Mouse (Mus musculus) midbrain, embryonic 10.5 days (tissue): ENCODE measurements around the gene Tbx6. TPM values are rescaled to one million over a fixed set of nuclear protein-coding genes. Genes with fewer than 3 reads are reported as not detected.

Experiments used
- DNase-seq: peaks from one replicate; pipeline ENCODE4 v3.0.0-alpha.2; 2017; ENCODE audit warnings: low spot score
- H3K27ac ChIP-seq: fragments of 300-500 bp; sonication (generic); replicated peaks from 2 replicates; pipeline ENCODE4 v1.5.1; 2016; ENCODE audit warnings: mild to moderate bottlenecking
- H3K27me3 ChIP-seq: fragments of 300-500 bp; sonication (generic); 2 replicates; pipeline ENCODE4 v1.6.1; 2016; ENCODE audit warnings: low read depth, mild to moderate bottlenecking; ENCODE audit not compliant: poor library complexity, severe bottlenecking
- H3K36me3 ChIP-seq: fragments of 300-500 bp; sonication (generic); 2 replicates; pipeline ENCODE4 v1.6.1; 2016; ENCODE audit warnings: mild to moderate bottlenecking, moderate library complexity
- H3K4me1 ChIP-seq: fragments of 300-500 bp; sonication (generic); 2 replicates; pipeline ENCODE4 v1.6.1; 2016
- H3K4me3 ChIP-seq: fragments of 300-500 bp; sonication (generic); 2 replicates; pipeline ENCODE4 v1.5.1; 2016; ENCODE audit warnings: mild to moderate bottlenecking, moderate library complexity
- H3K9me3 ChIP-seq: fragments of 300-500 bp; sonication (generic); replicated peaks from 2 replicates; pipeline ENCODE4 v1.6.1; 2016; ENCODE audit warnings: mild to moderate bottlenecking
- WGBS: fragments of 180-500 bp; shearing (Covaris S2); methylation state at CpG from one replicate; pipeline ENCODE4 v1.1.7; 2016; 5-methylcytosine and 5-hydroxymethylcytosine counted together
- polyA plus RNA-seq: library from polyadenylated mRNA; unstranded; fragments of >200 nt; fragmentation: Nextera tagmentation; extraction: Ambion mirVana; gene quantifications from 2 replicates; pipeline ENCODE4 v1.2.1, GENCODE M21; 2016

Gene Tbx6
- polyA plus RNA-seq, 1 experiment from 2014 or later: 0.64 TPM

- Histone ChIP-seq H3K27ac (peak overlapping the region; percentile 97), H3K9me3 (no peaks in the 10 kb centered on the region), H3K36me3 (peaks cover 73% of the 10 kb centered on the region), H3K27me3 (no peaks in the 10 kb centered on the region), H3K4me1 (peaks cover 50% of the 10 kb centered on the region), H3K4me3 (peak overlapping the region; percentile 96)
- WGBS: under 1% methylated on average over 32 of the region's 36 CpGs
- peak; percentile 97 for DNase-seq
Measured at GRCm38 (mm10) chr7:126799050-126799467, 17.8 kb downstream of the Tbx6 start.

GRCm38 (mm10) chr7:126799468-126800268, 18.4 kb downstream of the Tbx6 start:
- under 1% methylated on average over 38 of the region's 38 CpGs for WGBS
- H3K27ac ChIP-seq: peak overlapping the region; percentile 97
- peak overlapping the region; percentile 96 for H3K4me3 ChIP-seq
- H3K27me3 ChIP-seq: no peaks in the 10 kb centered on the region
- H3K9me3 ChIP-seq: no peaks in the 10 kb centered on the region
- DNase-seq: no peak
- H3K4me1 ChIP-seq: peaks cover 50% of the 10 kb centered on the region
- H3K36me3 ChIP-seq: peaks cover 73% of the 10 kb centered on the region

GRCm38 (mm10) chr7:126800269-126801056, 19.2 kb downstream of the Tbx6 start:
- DNase-seq: no peak
- peaks cover 72% of the 10 kb centered on the region for H3K36me3 ChIP-seq
- 44% methylated on average over 5 of the region's 5 CpGs for WGBS

GRCm38 (mm10) chr7:126801057-126801422, 19.8 kb downstream of the Tbx6 start:
- WGBS: 95% methylated on average over 16 of the region's 16 CpGs
- Histone ChIP-seq H3K9me3 (no peaks in the 10 kb centered on the region), H3K4me3 (no peak overlapping the region), H3K27me3 (no peaks in the 10 kb centered on the region), H3K4me1 (peaks cover 42% of the 10 kb centered on the region), H3K27ac (peak overlapping the region; percentile 97), H3K36me3 (peaks cover 72% of the 10 kb centered on the region)
- no peak for DNase-seq

More at GRCm38 (mm10) chr7:126800269-126801056, 19.2 kb downstream of the Tbx6 start:
- Histone ChIP-seq H3K9me3 (no peaks in the 10 kb centered on the region), H3K4me3 (peak overlapping the region; percentile 96), H3K4me1 (peaks cover 47% of the 10 kb centered on the region), H3K27me3 (no peaks in the 10 kb centered on the region), H3K27ac (peak overlapping the region; percentile 97)

- H3K4me1 ChIP-seq: peaks cover 33% of the 10 kb centered on the region
- H3K4me3 ChIP-seq: no peak overlapping the region
- no peaks in the 10 kb centered on the region for H3K9me3 ChIP-seq
- DNase-seq: no peak
- H3K27me3 ChIP-seq: no peaks in the 10 kb centered on the region
- peaks cover 72% of the 10 kb centered on the region for H3K36me3 ChIP-seq
- H3K27ac ChIP-seq: no peak overlapping the region
- 89% methylated on average over 11 of the region's 11 CpGs for WGBS
Measured at GRCm38 (mm10) chr7:126802134-126802889, 21.0 kb downstream of the Tbx6 start.

- peaks cover 70% of the 10 kb centered on the region for H3K36me3 ChIP-seq
- H3K27me3 ChIP-seq: no peaks in the 10 kb centered on the region
- WGBS: 93% methylated on average over 6 of the region's 6 CpGs
- peaks cover 33% of the 10 kb centered on the region for H3K4me1 ChIP-seq
- DNase-seq: no peak
- H3K27ac ChIP-seq: no peak overlapping the region
- no peak overlapping the region for H3K4me3 ChIP-seq
- no peaks in the 10 kb centered on the region for H3K9me3 ChIP-seq
Measured at GRCm38 (mm10) chr7:126803181-126803580, 21.9 kb downstream of the Tbx6 start.

GRCm38 (mm10) chr7:126803751-126804150, 22.5 kb downstream of the Tbx6 start:
- H3K36me3 ChIP-seq: peaks cover 70% of the 10 kb centered on the region
- no peak for DNase-seq
- no peak overlapping the region for H3K27ac ChIP-seq
- peaks cover 36% of the 10 kb centered on the region for H3K4me1 ChIP-seq
- H3K27me3 ChIP-seq: no peaks in the 10 kb centered on the region
- no peak overlapping the region for H3K4me3 ChIP-seq
- H3K9me3 ChIP-seq: no peaks in the 10 kb centered on the region

GRCm38 (mm10) chr7:126806956-126807355, 25.7 kb downstream of the Tbx6 start:
- peak overlapping the region; percentile 71; the same call in 1 of the 2 replicates for H3K4me3 ChIP-seq
- 92% methylated on average over 6 of the region's 6 CpGs for WGBS

GRCm38 (mm10) chr7:126807405-126807804, 26.1 kb downstream of the Tbx6 start:
- H3K36me3 ChIP-seq: peaks cover 52% of the 10 kb centered on the region
- no peak for DNase-seq
- H3K9me3 ChIP-seq: no peaks in the 10 kb centered on the region
- H3K4me3 ChIP-seq: peak overlapping the region; percentile 71
- peaks cover 29% of the 10 kb centered on the region for H3K4me1 ChIP-seq
- peak overlapping the region; percentile 94 for H3K27ac ChIP-seq
- WGBS: 85% methylated on average over 4 of the region's 4 CpGs
- no peaks in the 10 kb centered on the region for H3K27me3 ChIP-seq

More at GRCm38 (mm10) chr7:126806956-126807355, 25.7 kb downstream of the Tbx6 start:
- H3K9me3 ChIP-seq: no peaks in the 10 kb centered on the region
- no peak overlapping the region for H3K27ac ChIP-seq
- no peaks in the 10 kb centered on the region for H3K27me3 ChIP-seq
- H3K36me3 ChIP-seq: peaks cover 56% of the 10 kb centered on the region
- H3K4me1 ChIP-seq: peaks cover 29% of the 10 kb centered on the region
- DNase-seq: no peak

- Histone ChIP-seq H3K9me3 (no peaks in the 10 kb centered on the region), H3K27ac (peak overlapping the region; percentile 94), H3K36me3 (peaks cover 37% of the 10 kb centered on the region), H3K4me3 (peak overlapping the region; percentile 71), H3K27me3 (no peaks in the 10 kb centered on the region), H3K4me1 (peaks cover 30% of the 10 kb centered on the region)
- peak; percentile 91 for DNase-seq
- WGBS: under 1% methylated on average over 43 of the region's 43 CpGs
Measured at GRCm38 (mm10) chr7:126808703-126809455, 27.6 kb downstream of the Tbx6 start.

- no peak for DNase-seq
- WGBS: 70% methylated on average over 5 of the region's 5 CpGs
- Histone ChIP-seq H3K27me3 (no peaks in the 10 kb centered on the region), H3K4me1 (peaks cover 31% of the 10 kb centered on the region), H3K9me3 (no peaks in the 10 kb centered on the region), H3K27ac (peak overlapping the region; percentile 94), H3K36me3 (peaks cover 28% of the 10 kb centered on the region), H3K4me3 (peak overlapping the region; percentile 71)
Measured at GRCm38 (mm10) chr7:126809723-126810369, 28.6 kb downstream of the Tbx6 start.
